Mouse (Mus musculus) embryonic fibroblast, embryonic 13.5 days (primary cell): ENCODE data around the gene Olfr12. TPM values are rescaled to one million over a fixed set of nuclear protein-coding genes. Genes with fewer than 3 reads are reported as not detected.

ENCODE experiments used
- H3K27ac ChIP-seq: 2 replicates; pipeline ENCODE4 v1.5.1; 2012; ENCODE audit warnings: low read length, control low read depth, inconsistent platforms; ENCODE audit not compliant: insufficient read depth
- H3K4me1 ChIP-seq: 2 replicates; pipeline ENCODE4 v1.6.1; 2011; ENCODE audit warnings: low read length; ENCODE audit not compliant: control insufficient read depth, insufficient read depth
- H3K4me3 ChIP-seq: 2 replicates; pipeline ENCODE4 v1.5.1; 2011; ENCODE audit warnings: mild to moderate bottlenecking, control low read depth, low read length; ENCODE audit not compliant: insufficient read depth
- CTCF ChIP-seq: IDR thresholded peaks from 2 replicates; pipeline ENCODE4 v1.5.1; 2011; ENCODE audit warnings: mild to moderate bottlenecking, control low read depth, low read length, moderate library complexity, borderline replicate concordance; ENCODE audit not compliant: insufficient read depth
- POLR2A ChIP-seq: IDR thresholded peaks from 2 replicates; pipeline ENCODE4 v1.6.1; 2011; ENCODE audit warnings: low read depth, mild to moderate bottlenecking, control low read depth, low read length, moderate library complexity
- polyA plus RNA-seq: library from polyadenylated mRNA; stranded (reverse); fragments of >200 nt; gene quantifications from 2 replicates; pipeline ENCODE4 v1.2.4, GENCODE M21; 2011; ENCODE audit warnings: low read depth; ENCODE audit not compliant: missing spikeins, insufficient read length

Gene Olfr12
- polyA plus RNA-seq: not detected in 2 replicates

GRCm38 (mm10) chr1:92617488-92617887 is at the start of gene Olfr12:
Gene Olfr12 (plus strand): TSS chr1:92617788.
- Histone ChIP-seq H3K4me1 (peaks cover 2% of the 10 kb centered on the region; the same call in 1 of the 2 replicates), H3K4me3 (no peak within 1 kb of the TSS), H3K27ac (no peak within 1 kb of the TSS)
- no peak for TF ChIP-seq POLR2A
- TF ChIP-seq CTCF: no peak

GRCm38 (mm10) chr1:92571022-92571421 is 46.6 kb upstream of the Olfr12 start, which contains the start of gene Olfr1413:
Gene Olfr1413 (plus strand): TSS chr1:92571322.
- Histone ChIP-seq H3K4me3 (no peak within 1 kb of the TSS), H3K4me1 (no peaks in the 10 kb centered on the region), H3K27ac (no peak within 1 kb of the TSS)
- TF ChIP-seq CTCF (no peak), POLR2A (no peak)

- Histone ChIP-seq H3K27ac (no peak within 1 kb of the TSS), H3K4me3 (no peak within 1 kb of the TSS), H3K4me1 (no peaks in the 10 kb centered on the region)
- no peak for TF ChIP-seq POLR2A
- TF ChIP-seq CTCF: no peak
These were observed 32.1 kb upstream of the Olfr12 start, which contains the start of gene Olfr1412 for GRCm38 (mm10) chr1:92585479-92585878. Gene Olfr1412 (plus strand): TSS chr1:92585779.

- Histone ChIP-seq H3K4me1 (no peaks in the 10 kb centered on the region), H3K4me3 (no peak within 1 kb of the TSS), H3K27ac (no peak within 1 kb of the TSS)
- TF ChIP-seq CTCF: no peak
- TF ChIP-seq POLR2A: no peak
These were observed 23.5 kb upstream of the Olfr12 start, which contains the start of gene Olfr1411 for GRCm38 (mm10) chr1:92594111-92594510. Gene Olfr1411 (plus strand): TSS chr1:92594411.

GRCm38 (mm10) chr1:92596019-92596418 is 21.6 kb upstream of the Olfr12 start:
- Histone ChIP-seq H3K4me3 (no peak overlapping the region), H3K4me1 (no peaks in the 10 kb centered on the region)
- TF ChIP-seq POLR2A: no peak
- TF ChIP-seq CTCF: no peak

GRCm38 (mm10) chr1:92605482-92605881 is 12.1 kb upstream of the Olfr12 start, which contains the start of gene Olfr1410:
Gene Olfr1410 (plus strand): TSS chr1:92605782.
- Histone ChIP-seq H3K4me3 (no peak within 1 kb of the TSS), H3K4me1 (no peaks in the 10 kb centered on the region), H3K27ac (no peak within 1 kb of the TSS)
- TF ChIP-seq POLR2A (no peak), CTCF (no peak)

More at GRCm38 (mm10) chr1:92596019-92596418, 21.6 kb upstream of the Olfr12 start:
- H3K27ac ChIP-seq: no peak overlapping the region

- Histone ChIP-seq H3K27ac (no peak overlapping the region), H3K4me1 (no peaks in the 10 kb centered on the region), H3K4me3 (no peak overlapping the region)
- TF ChIP-seq POLR2A (no peak), CTCF (no peak)
These were observed 9.9 kb upstream of the Olfr12 start for GRCm38 (mm10) chr1:92607711-92608110.

GRCm38 (mm10) chr1:92611008-92611407 is 6.6 kb upstream of the Olfr12 start:
- TF ChIP-seq POLR2A (no peak), CTCF (peak; percentile 63; the same call in 1 of the 2 replicates)
- H3K27ac ChIP-seq: no peak overlapping the region

GRCm38 (mm10) chr1:92613175-92613574 is 4.4 kb upstream of the Olfr12 start:
- Histone ChIP-seq H3K4me1 (peaks cover 2% of the 10 kb centered on the region; the same call in 1 of the 2 replicates), H3K4me3 (no peak overlapping the region), H3K27ac (no peak overlapping the region)
- TF ChIP-seq POLR2A (no peak), CTCF (no peak)

More at GRCm38 (mm10) chr1:92611008-92611407, 6.6 kb upstream of the Olfr12 start:
- Histone ChIP-seq H3K4me3 (no peak overlapping the region), H3K4me1 (peaks cover 2% of the 10 kb centered on the region; the same call in 1 of the 2 replicates)

GRCm38 (mm10) chr1:92614516-92614915 is 3.1 kb upstream of the Olfr12 start:
- peaks cover 2% of the 10 kb centered on the region; the same call in 1 of the 2 replicates for H3K4me1 ChIP-seq
- TF ChIP-seq CTCF (no peak), POLR2A (no peak)
- no peak overlapping the region for H3K4me3 ChIP-seq

More at GRCm38 (mm10) chr1:92614516-92614915, 3.1 kb upstream of the Olfr12 start:
- no peak overlapping the region for H3K27ac ChIP-seq
